Mouse (Mus musculus): ENCODE results near the gene Cacnb4. TPM values are rescaled to one million over a fixed set of nuclear protein-coding genes. Genes with fewer than 3 reads are reported as not detected.

The Cacnb4 gene
- total RNA-seq, 2 experiments from 2014 or later, result 1.2 to 1.5 TPM

DNA sequence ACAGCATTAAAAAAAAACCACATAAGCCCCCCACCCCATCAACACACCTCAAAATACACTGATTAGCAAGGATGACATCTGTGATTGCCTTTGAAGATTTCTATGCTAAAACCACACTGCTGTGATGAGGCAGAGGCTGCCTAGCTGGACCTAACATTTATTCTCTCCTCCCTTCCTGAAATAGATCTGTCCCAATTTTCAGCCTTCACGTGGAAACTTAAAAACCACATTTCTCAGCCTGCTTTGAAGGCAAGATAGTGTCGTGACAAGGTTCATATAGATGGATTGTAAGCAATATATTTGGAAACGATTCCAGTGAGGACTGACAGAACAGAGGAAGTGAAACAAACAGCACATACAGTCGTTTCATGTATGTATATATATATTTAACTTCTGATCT lies 22.1 kb downstream of the Cacnb4 start:
- DNase-seq, result no peak
- intact Hi-C loops (cut with DNase I), result no loop called here

DNA sequence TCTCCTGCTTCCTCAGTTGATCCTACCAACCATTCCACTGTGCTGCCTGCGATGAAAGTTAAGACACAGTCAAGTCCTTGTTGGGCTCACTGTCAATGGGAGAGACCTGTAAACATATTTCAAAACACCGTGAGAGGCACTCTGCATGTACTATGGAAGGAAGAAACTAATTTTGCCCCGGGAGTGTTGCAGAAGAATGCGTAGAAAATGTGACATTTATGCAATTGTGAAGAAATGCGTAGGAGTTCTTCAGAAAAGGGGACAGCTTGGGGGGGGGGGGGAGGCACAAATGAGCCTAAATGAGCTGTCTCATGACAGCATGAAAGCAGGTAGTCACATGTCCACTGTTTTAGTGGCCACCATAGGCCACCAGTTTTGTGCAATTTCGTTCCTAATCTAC lies 25.1 kb downstream of the Cacnb4 start:
- DNase-seq, result no peak
- intact Hi-C loops (cut with DNase I), result no loop called here

DNA sequence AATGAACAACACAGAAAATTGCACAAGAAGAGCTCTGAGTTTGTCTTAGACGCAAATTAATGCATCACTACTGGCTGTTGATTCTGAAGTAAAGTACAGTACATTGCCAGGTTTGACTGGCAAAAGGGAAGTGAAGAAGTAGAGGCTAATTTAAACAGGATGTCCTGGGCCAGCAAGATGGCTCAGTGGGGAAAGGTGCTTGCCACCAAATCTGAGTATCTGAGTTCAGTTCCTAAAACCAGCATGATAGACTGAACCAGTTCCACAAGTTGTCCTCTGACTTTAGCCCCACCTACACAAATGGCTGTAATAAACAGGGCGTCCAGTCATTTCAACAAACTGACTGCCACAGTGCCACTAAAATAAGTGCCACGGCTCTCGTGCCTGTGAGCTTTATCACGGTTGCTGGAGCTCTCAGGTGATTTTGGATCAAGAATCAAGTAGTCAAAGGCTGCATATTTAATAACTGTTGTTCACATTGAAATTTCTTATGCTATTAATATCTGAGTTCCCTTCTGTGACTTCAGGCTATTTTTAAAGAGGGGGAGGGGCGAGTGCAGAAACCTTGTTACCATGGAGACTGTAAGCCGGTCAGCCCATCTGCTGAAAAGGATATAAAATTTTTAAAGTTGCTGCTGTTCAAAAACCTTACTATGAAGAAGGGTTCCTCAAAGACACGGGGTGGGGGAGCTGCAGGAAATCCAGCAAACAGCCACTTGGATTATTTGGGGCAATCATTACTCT lies 29.2 kb downstream of the Cacnb4 start:
- DNase-seq, result peak in 1 of 2 experiments; percentile 21
- intact Hi-C loops (cut with DNase I), result no loop called here

DNA sequence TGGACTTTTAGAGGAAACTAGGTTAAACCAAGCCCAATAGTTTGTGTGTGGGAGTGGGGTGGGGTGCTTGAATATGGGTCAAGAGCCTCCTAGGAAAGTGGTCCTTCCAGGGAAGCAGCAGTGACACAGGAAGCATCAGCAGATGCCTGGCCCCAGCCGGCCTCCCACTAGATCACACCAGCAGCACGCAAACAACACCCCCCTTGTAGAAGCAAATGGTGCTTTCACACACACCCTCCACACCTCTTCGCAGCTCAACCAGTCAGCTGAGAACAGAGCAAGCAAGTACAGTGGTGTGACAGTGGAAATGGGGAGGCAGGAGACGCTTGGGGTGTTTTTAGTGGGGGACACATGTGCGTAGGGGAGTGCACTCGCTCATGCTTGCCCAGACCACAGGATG lies 33.0 kb downstream of the Cacnb4 start:
- intact Hi-C loops (cut with DNase I), result no loop called here
- DNase-seq, result no peak

DNA sequence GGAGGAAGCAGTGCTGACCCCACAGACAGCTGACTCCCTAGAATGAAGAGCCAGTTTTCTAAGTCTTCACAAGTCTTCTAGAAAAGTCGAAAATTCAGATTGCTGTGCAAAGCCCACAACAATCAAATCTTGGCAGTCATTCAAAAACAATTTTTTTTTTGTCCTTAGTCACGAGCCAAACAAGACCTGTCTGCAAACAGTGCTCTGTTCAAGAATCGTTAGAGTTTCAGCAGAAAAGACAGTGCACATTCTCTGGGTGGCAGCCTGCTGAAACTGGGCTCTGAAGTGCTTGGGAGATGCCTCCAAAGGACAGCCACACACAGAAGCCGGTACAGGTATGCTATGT lies 37.1 kb downstream of the Cacnb4 start:
- intact Hi-C loops (cut with DNase I), result loop anchor here (10.0 kb wide), 1 partner anchor 445 kb away; no protein-coding TSS in a partner anchor
- no peak for DNase-seq

DNA sequence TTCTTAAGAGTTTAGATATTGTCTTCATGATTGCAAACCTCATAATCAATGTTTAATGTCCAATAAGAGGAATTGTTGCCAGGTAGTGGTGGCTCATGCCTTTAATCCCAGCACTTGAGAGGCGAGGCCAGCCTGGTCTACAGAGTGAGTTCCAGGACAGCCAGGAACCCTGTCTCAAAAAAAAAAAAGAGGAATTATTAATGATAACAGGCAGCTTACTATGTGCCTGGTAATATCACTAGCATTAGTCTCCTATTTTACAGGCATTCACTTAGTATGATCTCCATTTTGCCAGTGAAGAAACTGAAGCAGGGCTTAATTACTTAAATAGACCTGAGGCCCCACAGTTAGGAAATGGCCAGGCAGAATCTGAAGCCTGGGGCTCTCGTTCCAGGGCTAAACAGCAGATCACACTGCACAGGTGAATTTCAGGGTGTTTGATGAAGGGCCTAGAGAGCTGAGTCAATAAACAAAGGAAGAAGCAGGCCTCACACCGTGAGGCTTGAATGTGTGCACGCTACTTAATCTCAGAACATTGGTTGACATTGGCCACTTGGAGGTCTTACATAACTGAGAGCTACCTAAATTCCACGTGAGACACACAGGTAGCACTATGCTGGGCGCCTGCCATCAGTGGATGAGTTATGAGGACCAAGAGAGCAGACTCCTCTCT lies 37.6 kb downstream of the Cacnb4 start:
- DNase-seq, result no peak
- intact Hi-C loops (cut with DNase I), result loop anchor here (10.0 kb wide), 1 partner anchor 446 kb away; no protein-coding TSS in a partner anchor

DNA sequence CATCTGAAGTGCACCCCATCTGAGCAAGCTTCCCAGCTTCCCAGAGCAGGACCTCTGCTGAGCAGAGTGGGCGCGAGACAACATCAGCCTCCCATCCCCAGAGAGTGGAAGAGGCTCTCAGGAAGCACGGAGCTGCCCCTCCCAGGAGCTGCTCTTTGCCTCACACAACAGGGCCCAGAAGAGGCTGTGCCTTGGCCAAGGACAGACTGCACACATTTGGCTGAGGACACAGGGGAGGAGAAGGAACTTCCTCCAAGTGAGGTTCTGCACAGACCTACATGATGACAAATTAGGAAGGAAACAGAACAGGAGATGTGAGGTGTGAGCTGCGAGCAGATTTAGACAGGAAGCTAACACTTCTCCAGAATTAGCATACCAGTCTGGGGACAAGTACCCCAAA lies 38.4 kb downstream of the Cacnb4 start:
- intact Hi-C loops (cut with DNase I), result loop anchor here (10.0 kb wide), 1 partner anchor 447 kb away; no protein-coding TSS in a partner anchor
- DNase-seq, result peak; percentile 14 to 20

DNA sequence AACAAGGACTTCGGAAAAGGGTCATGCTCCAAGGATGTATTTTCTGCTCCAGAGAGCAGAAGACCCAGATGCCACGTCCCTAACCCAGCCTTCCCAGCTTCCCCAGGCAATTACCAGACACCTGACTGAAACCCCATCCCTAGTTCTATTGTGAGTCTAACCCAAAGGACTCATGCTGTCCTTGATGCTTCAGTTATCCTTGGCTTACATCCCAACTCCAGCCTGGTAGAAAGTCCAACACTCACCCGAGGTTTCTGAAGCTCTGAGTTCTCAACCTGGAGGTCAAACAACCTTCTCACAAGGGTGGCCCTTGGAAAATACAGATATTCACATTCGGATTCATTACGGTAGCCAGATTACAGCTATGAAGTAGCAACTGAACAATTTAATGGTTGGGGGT lies 40.6 kb downstream of the Cacnb4 start:
- DNase-seq, result no peak
- intact Hi-C loops (cut with DNase I), result loop anchor here (10.0 kb wide), 1 partner anchor 449 kb away; no protein-coding TSS in a partner anchor

DNA sequence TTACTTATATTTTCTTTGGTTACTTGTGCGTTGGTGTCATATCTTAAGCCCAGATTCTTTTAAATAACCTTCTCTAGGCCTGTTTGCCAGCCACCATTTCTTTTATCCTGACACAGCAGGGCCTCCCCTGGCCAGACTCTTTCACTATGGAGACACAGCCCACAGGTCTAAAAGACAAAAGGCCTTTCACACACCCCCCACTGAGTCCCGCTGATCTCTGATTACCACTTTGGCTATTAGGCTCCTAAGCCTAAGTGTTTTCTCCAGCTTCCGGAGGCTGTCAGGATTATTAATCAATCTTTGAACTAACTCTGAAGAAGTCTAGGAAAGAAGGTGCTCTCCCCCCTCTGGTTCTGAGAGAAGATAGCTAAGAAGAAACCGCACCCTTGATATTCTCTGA lies 41.3 kb downstream of the Cacnb4 start:
- intact Hi-C loops (cut with DNase I), result loop anchor here (10.0 kb wide), 1 partner anchor 449 kb away; no protein-coding TSS in a partner anchor
- DNase-seq, result no peak

DNA sequence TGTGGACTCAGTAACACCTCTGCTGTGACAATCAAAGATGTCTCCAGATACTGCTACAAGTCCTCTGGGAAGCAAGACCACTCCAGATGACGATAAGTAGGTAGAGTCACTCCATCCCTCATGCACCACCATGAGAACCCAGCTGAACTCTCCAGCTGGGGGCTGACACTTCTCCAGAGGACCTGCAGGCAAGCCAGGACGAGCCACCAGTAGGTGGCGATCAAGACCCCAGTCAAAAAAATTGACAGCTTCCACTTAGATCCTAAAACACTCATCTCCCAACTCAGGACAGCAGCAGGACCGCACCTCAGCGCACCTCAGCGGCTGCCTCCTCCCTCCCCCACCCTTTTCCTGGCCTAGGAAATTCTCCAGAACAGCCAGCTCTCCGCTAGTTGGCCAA lies 43.8 kb downstream of the Cacnb4 start:
- intact Hi-C loops (cut with DNase I), result loop anchor here (5.0 to 10.0 kb wide), 3 partner anchors 59 to 452 kb away; no protein-coding TSS in a partner anchor
- peak; percentile 75 to 84 for DNase-seq

DNA sequence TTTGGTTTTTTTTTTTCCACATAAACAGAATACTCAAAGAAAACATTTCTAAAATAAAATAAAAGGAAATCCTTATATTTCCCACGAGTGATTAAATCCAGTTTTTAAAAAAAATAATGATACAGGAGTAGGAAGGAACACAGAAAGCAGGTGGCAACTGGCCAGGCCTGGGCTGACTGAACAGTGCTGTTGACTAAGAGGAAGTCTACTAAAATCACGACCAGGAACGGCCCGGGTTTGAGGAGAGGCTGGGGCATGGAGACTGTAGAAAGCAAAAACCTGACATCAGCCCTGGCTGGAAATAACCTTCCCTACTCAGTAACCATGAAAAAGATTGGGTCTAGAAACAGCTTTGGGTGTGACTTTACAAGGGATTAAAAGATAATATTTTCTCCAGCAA lies 48.4 kb downstream of the Cacnb4 start:
- intact Hi-C loops (cut with DNase I), result loop anchor here (10.0 kb wide), 1 partner anchor 1233 kb away; no protein-coding TSS in a partner anchor
- DNase-seq, result peak; percentile 31

DNA sequence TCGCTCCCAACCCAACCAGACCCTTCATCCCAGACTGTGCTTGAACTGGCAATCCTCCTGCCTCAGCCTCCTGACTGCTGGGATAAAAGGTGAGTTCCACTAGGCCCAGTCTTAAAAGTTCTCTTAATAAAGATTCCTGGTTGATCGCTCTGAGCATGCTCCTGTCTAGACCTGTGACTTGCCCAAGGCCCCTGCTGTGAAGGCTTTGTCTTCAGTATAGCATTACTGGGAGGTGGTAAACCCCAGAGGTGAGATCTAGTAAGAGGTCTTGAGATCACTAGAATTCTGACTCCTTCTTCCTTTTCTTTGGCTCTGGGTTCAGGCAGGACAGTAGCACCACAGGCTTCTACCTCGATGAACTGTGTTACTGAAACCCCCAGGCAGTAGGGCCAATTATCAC lies 50.4 kb downstream of the Cacnb4 start:
- intact Hi-C loops (cut with DNase I), result loop anchor here (10.0 kb wide), 1 partner anchor 1231 kb away; no protein-coding TSS in a partner anchor
- DNase-seq, result no peak

DNA sequence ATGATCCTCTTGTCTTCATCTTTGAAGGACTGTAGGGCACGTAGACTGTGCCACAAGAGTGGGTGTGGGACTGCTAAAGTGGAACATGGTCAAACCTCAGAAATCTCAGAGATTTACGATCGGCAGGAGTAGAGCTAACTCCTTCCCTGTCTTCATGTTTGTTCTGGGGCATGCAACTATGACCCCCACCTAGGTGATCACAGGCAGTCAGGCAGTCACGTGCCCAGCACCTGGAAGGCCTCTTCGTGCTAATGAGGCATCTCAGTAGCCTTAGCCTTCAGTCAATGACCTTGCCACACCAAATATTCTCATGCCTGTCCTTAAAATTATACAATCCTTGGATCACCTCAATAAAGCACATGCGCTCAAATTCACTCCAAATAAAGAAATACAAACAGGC lies 50.9 kb downstream of the Cacnb4 start:
- intact Hi-C loops (cut with DNase I), result loop anchor here (10.0 kb wide), 1 partner anchor 1231 kb away; no protein-coding TSS in a partner anchor
- DNase-seq, result no peak

DNA sequence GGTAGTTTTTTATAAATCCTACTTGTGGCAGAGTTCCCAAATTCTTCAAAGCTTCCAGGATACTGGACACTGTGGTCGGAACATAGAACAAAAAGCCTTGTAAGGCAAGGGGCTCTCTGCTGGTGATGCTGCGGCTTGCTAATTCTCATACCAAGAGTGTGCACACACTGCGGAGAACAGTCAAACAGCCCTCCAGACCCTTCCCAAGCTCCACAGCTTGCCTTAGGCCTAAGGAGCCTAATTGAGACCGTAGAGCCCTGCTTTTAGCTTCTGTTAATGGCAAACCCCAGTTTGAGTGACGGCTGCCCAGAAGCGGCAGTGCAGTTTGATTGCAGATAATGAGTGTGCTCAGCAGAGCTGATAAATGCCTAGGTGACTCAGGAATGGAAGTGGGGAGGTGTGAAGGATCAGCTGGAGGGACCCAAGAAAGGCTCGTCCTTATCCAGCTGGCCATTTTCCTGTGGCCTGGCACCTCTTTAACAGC lies 52.7 kb downstream of the Cacnb4 start:
- DNase-seq, result no peak
- intact Hi-C loops (cut with DNase I), result loop anchor here (10.0 kb wide), 1 partner anchor 1229 kb away; no protein-coding TSS in a partner anchor

DNA sequence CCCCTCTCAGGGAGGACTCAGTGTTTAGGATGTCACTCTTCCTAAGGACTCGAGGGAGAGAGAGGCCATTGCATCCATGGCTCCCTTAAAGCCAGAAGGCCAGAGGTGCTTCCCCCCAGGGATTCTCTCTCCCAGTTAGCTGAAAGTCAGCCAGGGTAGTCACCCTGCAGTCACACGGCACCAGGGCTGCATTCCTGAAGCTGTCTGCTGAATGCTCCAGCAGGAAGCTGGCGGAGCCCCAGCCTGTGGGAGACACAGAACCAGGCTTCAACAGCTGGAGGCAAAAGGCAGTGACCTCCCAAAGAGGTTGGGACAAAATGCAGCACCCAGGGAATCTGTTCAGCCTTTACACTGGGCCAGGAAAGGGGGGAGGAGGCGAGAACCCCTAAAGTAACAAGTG lies 53.2 kb downstream of the Cacnb4 start:
- intact Hi-C loops (cut with DNase I), result loop anchor here (10.0 kb wide), 1 partner anchor 1229 kb away; no protein-coding TSS in a partner anchor
- peak; percentile 78 to 81 for DNase-seq

DNA sequence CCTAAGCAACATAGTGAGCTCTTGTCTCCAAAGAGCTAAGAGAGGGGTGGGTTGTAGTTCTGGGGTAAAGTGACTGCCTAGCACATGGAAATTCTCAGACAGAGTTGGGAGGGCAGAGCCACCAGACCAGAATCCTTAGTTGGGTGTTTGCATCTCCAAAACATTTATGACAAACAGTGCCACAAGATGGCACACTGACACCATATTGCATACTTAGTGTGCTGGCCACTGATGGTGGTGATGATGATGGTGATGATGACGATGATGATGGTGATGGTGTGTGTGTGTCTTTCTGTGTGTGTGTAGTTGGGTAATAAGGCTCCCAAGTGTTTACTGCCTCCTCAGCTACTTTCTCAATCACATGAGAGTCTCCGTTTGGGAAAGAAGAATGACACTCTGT lies 54.0 kb downstream of the Cacnb4 start:
- DNase-seq, result peak in 1 of 2 experiments; percentile 5
- intact Hi-C loops (cut with DNase I), result loop anchor here (10.0 kb wide), 1 partner anchor 1228 kb away; no protein-coding TSS in a partner anchor

DNA sequence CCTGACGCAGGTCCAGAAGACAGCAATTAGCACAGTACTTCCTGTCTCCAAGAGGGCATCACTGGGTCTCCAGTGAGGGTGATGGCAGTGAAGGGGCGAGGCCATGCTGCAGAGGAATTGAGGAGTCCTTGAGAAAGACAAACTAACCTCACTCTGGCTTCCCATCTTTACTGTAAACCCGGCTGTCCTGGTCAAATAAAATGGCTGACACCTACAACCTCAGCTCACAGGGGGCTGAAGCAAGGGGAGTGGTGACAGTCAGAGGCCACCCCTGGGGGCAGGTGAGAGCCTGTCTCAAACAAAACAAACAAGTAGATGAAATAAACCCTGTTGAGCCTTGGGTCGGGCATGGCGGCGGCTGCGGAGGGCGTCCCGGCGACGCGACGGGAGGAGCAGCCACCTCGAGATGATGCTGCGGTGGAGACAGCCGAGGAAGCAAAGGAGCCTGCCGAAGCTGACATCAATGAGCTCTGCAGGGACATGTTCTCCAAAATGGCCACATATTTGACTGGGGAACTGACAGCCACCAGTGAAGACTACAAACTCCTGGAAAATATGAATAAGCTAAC lies 57.1 kb downstream of the Cacnb4 start:
- intact Hi-C loops (cut with DNase I), result no loop called here
- DNase-seq, result no peak

DNA sequence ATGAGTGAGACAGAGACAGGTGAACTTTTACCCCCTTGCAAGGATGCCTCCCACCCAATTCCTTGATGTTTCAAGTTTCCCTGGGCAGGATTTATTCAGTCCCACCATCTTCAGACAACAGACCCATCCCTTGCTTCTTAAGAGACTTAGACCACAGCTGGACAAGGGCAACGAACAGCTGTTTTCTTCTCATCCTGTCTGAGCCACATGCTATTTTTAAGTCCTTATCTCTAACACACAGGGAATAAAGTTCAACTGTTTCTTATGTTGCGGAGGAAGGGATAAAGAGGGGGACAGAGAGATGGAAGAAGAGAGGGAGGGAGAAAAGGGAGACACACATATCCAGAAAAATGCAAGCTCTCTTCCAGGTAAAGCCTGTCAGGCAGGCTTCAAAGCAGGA lies 57.8 kb downstream of the Cacnb4 start:
- peak in 1 of 2 experiments; percentile 5 for DNase-seq
- intact Hi-C loops (cut with DNase I), result no loop called here

DNA sequence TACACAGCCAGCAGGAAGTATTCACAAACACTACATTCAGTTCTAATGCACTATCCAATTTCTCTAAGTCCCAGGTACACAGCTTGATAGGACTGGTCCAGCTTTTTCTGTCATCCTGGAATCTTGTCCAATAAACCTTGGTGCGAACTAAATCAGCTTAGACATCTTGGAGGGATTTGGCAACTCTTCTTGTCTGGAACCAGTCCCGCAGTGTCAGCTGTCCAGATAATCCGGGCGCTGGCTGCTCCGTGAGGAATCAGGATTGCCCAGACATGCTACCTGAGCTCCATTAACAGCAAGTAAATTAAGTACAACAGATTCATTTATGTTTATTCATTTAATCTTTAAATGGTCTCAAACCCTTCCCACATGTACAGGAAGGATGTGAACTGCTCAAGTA lies 61.2 kb downstream of the Cacnb4 start:
- intact Hi-C loops (cut with DNase I), result no loop called here
- DNase-seq, result no peak

DNA sequence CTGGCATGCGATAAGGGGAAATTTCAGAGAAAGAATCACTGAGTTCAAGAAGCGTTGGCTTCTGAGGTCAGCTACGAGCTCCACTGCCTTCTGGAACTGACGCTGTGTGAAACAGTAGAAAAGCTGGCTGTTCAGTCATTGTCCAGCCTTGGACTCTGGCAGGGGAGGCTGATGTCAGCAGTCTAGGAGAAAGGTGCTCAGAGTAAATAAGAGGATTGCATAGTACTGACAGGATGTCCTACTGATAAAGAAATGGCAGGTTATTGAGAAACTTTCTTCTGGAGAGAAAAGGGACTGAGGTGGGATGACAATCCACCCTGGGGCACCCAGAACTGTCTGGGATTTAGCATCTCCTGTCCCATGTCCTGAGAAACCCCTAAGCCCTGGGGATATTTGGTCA lies 62.7 kb downstream of the Cacnb4 start:
- intact Hi-C loops (cut with DNase I), result no loop called here
- no peak for DNase-seq

DNA sequence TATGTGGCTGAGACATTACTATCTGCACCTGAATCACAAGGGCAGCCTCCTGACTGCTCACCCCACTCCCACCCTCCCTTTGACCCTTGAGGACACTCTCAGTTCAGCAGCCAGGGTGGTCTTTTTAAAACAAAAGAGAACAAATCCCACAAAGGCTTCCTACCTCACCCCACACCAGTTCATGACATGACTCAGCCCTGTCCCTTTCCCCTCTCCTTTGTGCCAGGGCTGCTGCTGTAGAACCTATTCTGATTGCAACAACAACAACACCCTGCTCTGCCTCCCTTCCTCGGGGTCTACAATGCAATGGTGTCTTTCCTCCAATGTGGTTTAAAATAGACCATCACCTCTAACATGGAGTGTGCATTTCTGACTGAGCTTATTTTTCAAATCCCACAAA lies 67.1 kb downstream of the Cacnb4 start:
- intact Hi-C loops (cut with DNase I), result no loop called here
- no peak for DNase-seq
